Mouse (Mus musculus) myocyte (in vitro differentiated cells): ENCODE results near the gene Gm37240. TPM values are rescaled to one million over a fixed set of nuclear protein-coding genes. Genes with fewer than 3 reads are reported as not detected.
A peak's percentile ranks its signal among the peaks of the same experiment; 100 is the strongest.

ENCODE experiments used
- H3K27me3 ChIP-seq: one replicate; pipeline ENCODE4 v1.6.1; 2011; ENCODE audit not compliant: control insufficient read depth, insufficient read depth, insufficient read length
- H3K36me3 ChIP-seq: one replicate; pipeline ENCODE4 v1.6.1; 2011; ENCODE audit not compliant: control insufficient read depth, insufficient read depth
- H3K4me2 ChIP-seq: one replicate; pipeline ENCODE4 v1.6.1; 2011; ENCODE audit warnings: low read depth, control low read depth
- H3K4me3 ChIP-seq: one replicate; pipeline ENCODE4 v1.5.1; 2011; ENCODE audit warnings: mild to moderate bottlenecking, control low read depth, moderate library complexity
- H3K79me2 ChIP-seq: one replicate; pipeline ENCODE4 v1.6.1; 2011; ENCODE audit not compliant: control insufficient read depth, insufficient read depth
- H3ac ChIP-seq: one replicate; pipeline ENCODE4 v1.6.1; 2011; ENCODE audit not compliant: control insufficient read depth, insufficient read length
- CEBPB ChIP-seq: IDR thresholded peaks from 2 replicates; pipeline ENCODE4 v1.6.1; 2011; ENCODE audit warnings: mild to moderate bottlenecking, moderate library complexity; ENCODE audit not compliant: poor library complexity, insufficient read depth, severe bottlenecking
- E2F4 ChIP-seq: IDR thresholded peaks from one replicate; pipeline ENCODE4 v1.6.1; 2011; ENCODE audit warnings: mild to moderate bottlenecking, control low read depth, moderate library complexity; ENCODE audit not compliant: insufficient read depth
- MAX ChIP-seq: IDR thresholded peaks from one replicate; pipeline ENCODE4 v1.6.1; 2011; ENCODE audit warnings: low read depth, mild to moderate bottlenecking, control low read depth
- MYOD1 ChIP-seq, 3 experiments: IDR thresholded peaks; one replicate each; pipeline ENCODE4 v1.6.1; 2011; ENCODE audit warnings: control low read depth in 2 of 3, low read depth in 2 of 3, mild to moderate bottlenecking in 2 of 3, moderate library complexity in 1 of 3; ENCODE audit not compliant: insufficient read length in 2 of 3, control insufficient read depth in 1 of 3
- MYOG ChIP-seq, 3 experiments: IDR thresholded peaks; one replicate each; pipeline ENCODE4 v1.6.1; 2011; ENCODE audit warnings: control low read depth in 2 of 3, low read depth in 2 of 3, mild to moderate bottlenecking in 2 of 3; ENCODE audit not compliant: insufficient read length in 2 of 3, control insufficient read depth in 1 of 3, insufficient read depth in 1 of 3
- POLR2A ChIP-seq: IDR thresholded peaks from one replicate; pipeline ENCODE4 v1.6.1; 2011; ENCODE audit warnings: low read depth, mild to moderate bottlenecking, control low read depth, moderate library complexity; ENCODE audit not compliant: insufficient read length
- POLR2AphosphoS2 ChIP-seq: IDR thresholded peaks from one replicate; pipeline ENCODE4 v1.6.1; 2011; ENCODE audit warnings: low read depth, control low read depth; ENCODE audit not compliant: insufficient read length
- REST ChIP-seq: IDR thresholded peaks from one replicate; pipeline ENCODE4 v1.6.1; 2011; ENCODE audit warnings: mild to moderate bottlenecking, control low read depth, moderate library complexity; ENCODE audit not compliant: insufficient read depth, insufficient read length
- SRF ChIP-seq: IDR thresholded peaks from one replicate; pipeline ENCODE4 v1.6.1; 2011; ENCODE audit warnings: low read depth; ENCODE audit not compliant: control insufficient read depth, insufficient read length
- TCF12 ChIP-seq: IDR thresholded peaks from one replicate; pipeline ENCODE4 v1.6.1; 2011; ENCODE audit warnings: mild to moderate bottlenecking, control low read depth; ENCODE audit not compliant: poor library complexity, insufficient read depth, severe bottlenecking
- TCF3 ChIP-seq: IDR thresholded peaks from one replicate; pipeline ENCODE4 v1.6.1; 2011; ENCODE audit warnings: low read depth, control low read depth; ENCODE audit not compliant: insufficient read length
- USF1 ChIP-seq: IDR thresholded peaks from one replicate; pipeline ENCODE4 v1.6.1; 2011; ENCODE audit warnings: low read depth, mild to moderate bottlenecking, control low read depth, moderate library complexity
- polyA plus RNA-seq: library from polyadenylated mRNA; unstranded; fragments of >200 nt; fragmentation: generic; extraction: Trizol; gene quantifications from one replicate; pipeline ENCODE4 v1.2.1, GENCODE M21; 2012; ENCODE audit warnings: missing spikeins

The Gm37240 gene
- polyA plus RNA-seq, 1 experiment, result 8.7 TPM

DNA sequence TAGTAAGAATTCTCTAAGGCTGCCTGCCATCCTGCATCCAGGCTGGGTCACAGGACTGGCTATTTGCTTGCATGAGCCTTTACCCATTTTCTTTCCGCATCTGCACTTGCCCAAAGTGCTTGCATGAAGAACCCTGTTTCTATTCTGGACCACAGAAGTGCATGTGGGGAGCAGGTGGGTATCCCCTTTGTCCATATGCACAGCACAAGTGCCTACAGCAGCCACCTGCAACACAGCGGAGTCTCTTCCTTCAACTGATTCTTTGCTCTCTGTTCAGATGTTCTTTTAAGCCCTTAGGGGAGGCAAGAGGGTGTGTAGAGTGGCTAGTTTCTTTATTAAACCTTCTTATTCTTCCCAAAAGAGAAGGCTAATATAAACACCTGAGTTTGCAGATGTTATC is 1133.5 kb downstream of the Gm37240 start:
- Histone ChIP-seq H3K79me2 (no peaks in the 10 kb centered on the region), H3K4me3 (no peak overlapping the region)
- no peak for TF ChIP-seq E2F4
- no peak for TF ChIP-seq USF1
- no peak for TF ChIP-seq MYOG (IDR thresholded peaks at IDR 0.05; ENCODE audit: control insufficient read depth in 1 of 3, insufficient read depth in 1 of 3, insufficient read length in 2 of 3, low read depth in 2 of 3)
- TF ChIP-seq POLR2AphosphoS2, result no peak
- TF ChIP-seq CEBPB, result no peak
- no peak for TF ChIP-seq MYOD1 (IDR thresholded peaks at IDR 0.05; ENCODE audit: control insufficient read depth in 1 of 3, insufficient read length in 2 of 3, low read depth in 2 of 3)
- TF ChIP-seq MAX, result no peak
- TF ChIP-seq POLR2A, result no peak
- TF ChIP-seq TCF3, result no peak
- no peak for TF ChIP-seq TCF12
- no peak for TF ChIP-seq SRF
- TF ChIP-seq REST, result no peak

GRCm38 (mm10) chr3:84749222-84749621 is 1138.1 kb downstream of the Gm37240 start:
- Histone ChIP-seq H3K79me2 (no peaks in the 10 kb centered on the region), H3K4me3 (no peak overlapping the region), H3K36me3 (no peaks in the 10 kb centered on the region), H3K27me3 (no peaks in the 10 kb centered on the region), H3ac (no peak overlapping the region), H3K4me2 (peak overlapping the region; percentile 21)
- TF ChIP-seq POLR2AphosphoS2 (no peak), TCF12 (no peak)

More for the DNA sequence above, 1133.5 kb downstream of the Gm37240 start:
- no peaks in the 10 kb centered on the region for H3K27me3 ChIP-seq
- H3K36me3 ChIP-seq, result no peaks in the 10 kb centered on the region
- no peak overlapping the region for H3ac ChIP-seq
- H3K4me2 ChIP-seq, result no peak overlapping the region

DNA sequence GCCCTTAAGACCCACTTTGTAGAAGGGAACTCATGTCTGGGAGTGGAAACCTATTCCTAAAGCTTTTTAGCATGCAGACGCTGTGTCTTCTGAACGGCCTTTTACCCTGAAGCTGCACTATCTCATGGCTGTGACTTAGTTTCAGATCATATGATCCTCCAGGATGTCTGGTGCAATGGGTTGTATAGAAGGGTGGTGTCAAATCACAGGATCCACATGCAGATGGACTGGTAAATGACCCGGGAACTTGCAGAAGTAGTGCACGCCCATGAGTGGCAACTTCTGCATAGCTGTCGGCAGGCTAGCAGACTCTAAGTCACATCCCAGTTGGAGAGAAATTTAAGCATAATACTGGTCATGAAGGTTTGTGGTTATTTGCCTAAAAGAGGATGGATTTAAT is 1139.2 kb downstream of the Gm37240 start:
- Histone ChIP-seq H3K27me3 (no peaks in the 10 kb centered on the region), H3K36me3 (no peaks in the 10 kb centered on the region)

DNA sequence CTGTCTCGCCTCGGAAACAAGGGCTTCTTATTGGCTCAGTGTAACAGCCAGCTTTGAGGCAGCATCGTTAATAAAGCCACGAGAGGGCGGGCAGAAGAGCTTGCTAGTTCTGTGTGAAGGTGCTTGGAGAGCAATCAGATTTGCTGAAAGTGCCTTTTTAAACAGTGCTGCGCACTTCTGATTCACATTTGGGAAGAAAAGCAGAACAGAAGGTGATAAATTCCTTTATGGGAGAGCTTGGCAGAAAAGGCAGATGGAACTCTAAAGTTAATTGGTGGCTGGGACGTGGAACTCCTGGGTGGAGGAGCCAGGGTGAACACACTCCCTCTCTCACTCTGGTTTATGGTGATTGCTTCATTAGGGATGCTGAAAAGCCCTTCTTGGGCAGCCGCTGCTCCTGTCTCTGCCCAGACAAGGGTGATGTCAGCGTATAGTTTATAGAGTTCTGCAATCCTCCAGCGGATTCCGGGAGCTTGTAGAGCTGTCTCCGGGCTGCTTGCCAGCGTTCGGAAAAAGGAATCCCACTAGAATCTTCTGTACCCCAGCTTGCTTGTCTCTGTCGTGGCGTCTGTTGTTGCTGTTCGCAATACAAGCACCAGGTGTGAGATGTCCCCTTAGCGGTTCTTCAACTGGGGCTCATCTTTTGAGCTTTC is 1141.7 kb downstream of the Gm37240 start:
- H3K79me2 ChIP-seq, result no peaks in the 10 kb centered on the region
- no peaks in the 10 kb centered on the region for H3K27me3 ChIP-seq
- TF ChIP-seq CEBPB (peak; percentile 19; the same call in 1 of the 2 replicates), MYOG (IDR thresholded peaks at IDR 0.05; ENCODE audit: control insufficient read depth in 1 of 3, insufficient read depth in 1 of 3, insufficient read length in 2 of 3, low read depth in 2 of 3) (no peak), REST (no peak)
- no peak overlapping the region for H3ac ChIP-seq
- H3K4me2 ChIP-seq, result peak overlapping the region; percentile 64
- H3K36me3 ChIP-seq, result no peaks in the 10 kb centered on the region
- H3K4me3 ChIP-seq, result no peak overlapping the region

More for the DNA sequence above, 1139.2 kb downstream of the Gm37240 start:
- Histone ChIP-seq H3K4me3 (no peak overlapping the region), H3ac (no peak overlapping the region), H3K79me2 (no peaks in the 10 kb centered on the region), H3K4me2 (no peak overlapping the region)
- TF ChIP-seq CEBPB (no peak), TCF12 (no peak), POLR2AphosphoS2 (no peak), SRF (no peak), POLR2A (no peak), MYOG (IDR thresholded peaks at IDR 0.05; ENCODE audit: control insufficient read depth in 1 of 3, insufficient read depth in 1 of 3, insufficient read length in 2 of 3, low read depth in 2 of 3) (no peak), MYOD1 (IDR thresholded peaks at IDR 0.05; ENCODE audit: control insufficient read depth in 1 of 3, insufficient read length in 2 of 3, low read depth in 2 of 3) (no peak), REST (no peak), E2F4 (no peak)

GRCm38 (mm10) chr3:84744707-84745106 is 1142.6 kb downstream of the Gm37240 start:
- Histone ChIP-seq H3K4me3 (no peak overlapping the region), H3K4me2 (no peak overlapping the region)
- TF ChIP-seq POLR2AphosphoS2 (no peak), SRF (no peak), E2F4 (no peak), MYOG (IDR thresholded peaks at IDR 0.05; ENCODE audit: control insufficient read depth in 1 of 3, insufficient read depth in 1 of 3, insufficient read length in 2 of 3, low read depth in 2 of 3) (no peak), REST (no peak), TCF12 (no peak), MYOD1 (IDR thresholded peaks at IDR 0.05; ENCODE audit: control insufficient read depth in 1 of 3, insufficient read length in 2 of 3, low read depth in 2 of 3) (no peak), POLR2A (no peak), CEBPB (no peak), USF1 (no peak), TCF3 (no peak), MAX (no peak)

More at GRCm38 (mm10) chr3:84744707-84745106, 1142.6 kb downstream of the Gm37240 start:
- Histone ChIP-seq H3K27me3 (no peaks in the 10 kb centered on the region), H3ac (no peak overlapping the region), H3K36me3 (no peaks in the 10 kb centered on the region), H3K79me2 (no peaks in the 10 kb centered on the region)
